In genomic region chr9:20909948-20910347, GRCm38 (mm10) we compare ENCODE assay signal across 23 mouse cellular contexts. TPM values are rescaled to one million over a fixed set of nuclear protein-coding genes. Genes with fewer than 3 reads are reported as not detected.
DNase-seq lines count a peak whose midpoint lies in the region; ATAC-seq and TF ChIP-seq lines count a peak whose summit lies in the region.
"Had no signal": no experiment of that assay in that cellular context is flagged by ENCODE, and none has a peak within 500 bp of the region (broad histone marks: within the 10 kb centered on the region; RNA-seq: fewer than 3 reads in every experiment).

No protein-coding gene starts in this region.

- H3K9me3 ChIP-seq in embryonic facial prominence, embryonic 13.5 days = no peaks in the 10 kb centered on the region
- H3K9me3 ChIP-seq in embryonic facial prominence, embryonic 10.5 days = no peaks in the 10 kb centered on the region
- H3K9me3 ChIP-seq in heart, embryonic 12.5 days (replicated peaks) = no peaks in the 10 kb centered on the region
- H3K9me3 ChIP-seq: liver, embryonic 13.5 days; midbrain, embryonic 12.5 days; neural tube, embryonic 15.5 days had no signal

- no peak for TF ChIP-seq EP300 in heart, adult 2 months (IDR thresholded peaks at IDR 0.05; ENCODE audit: insufficient read depth, low read depth, low read length)

- no peak for ATAC-seq in embryonic facial prominence, embryonic 13.5 days (ENCODE audit: insufficient number of reproducible peaks, insufficient read depth, low FRiP score, low TSS enrichment, low read depth)
- no peak for ATAC-seq in heart, embryonic 12.5 days (ENCODE audit: insufficient number of reproducible peaks, low FRiP score)
- ATAC-seq: forebrain, postnatal 0 days; inflammation-experienced regulatory T-cells, adult 6 months had no signal

- no peaks in the 10 kb centered on the region for H3K27me3 ChIP-seq in embryonic facial prominence, embryonic 13.5 days
- no peaks in the 10 kb centered on the region for H3K27me3 ChIP-seq in embryonic facial prominence, embryonic 10.5 days (replicated peaks; ENCODE audit: low read depth, poor library complexity, severe bottlenecking)
- no peaks in the 10 kb centered on the region for H3K27me3 ChIP-seq in heart, adult 2 months (ENCODE audit: control insufficient read depth, insufficient read depth, low read length)
- no peaks in the 10 kb centered on the region for H3K27me3 ChIP-seq in heart, embryonic 12.5 days (replicated peaks)
- H3K27me3 ChIP-seq: liver, embryonic 13.5 days; midbrain, embryonic 12.5 days; neural tube, embryonic 15.5 days had no signal

- peaks cover 99% of the 10 kb centered on the region for H3K36me3 ChIP-seq in embryonic facial prominence, embryonic 13.5 days
- H3K36me3 ChIP-seq in embryonic facial prominence, embryonic 10.5 days (replicated peaks) = peaks cover 100% of the 10 kb centered on the region
- H3K36me3 ChIP-seq in heart, adult 2 months (ENCODE audit: control insufficient read depth, insufficient read depth, low read length) = no peaks in the 10 kb centered on the region
- peaks cover 100% of the 10 kb centered on the region for H3K36me3 ChIP-seq in heart, embryonic 12.5 days

- 0 out of 2 replicates have a peak overlapping the region, but pooled peaks have one; percentile 21 for H3K9ac ChIP-seq in embryonic facial prominence, embryonic 13.5 days
- H3K9ac ChIP-seq in heart, adult 2 months (ENCODE audit: low read depth, low read length) = no peak overlapping the region
- no peak overlapping the region for H3K9ac ChIP-seq in heart, embryonic 12.5 days
- H3K9ac ChIP-seq: forebrain, postnatal 0 days; hindbrain, embryonic 14.5 days; liver, embryonic 13.5 days; lung, embryonic 14.5 days; midbrain, embryonic 12.5 days; neural tube, embryonic 15.5 days had no signal

- no peak overlapping the region for H3K4me2 ChIP-seq in embryonic facial prominence, embryonic 13.5 days
- H3K4me2 ChIP-seq in heart, embryonic 12.5 days = no peak overlapping the region
- H3K4me2 ChIP-seq: hindbrain, embryonic 14.5 days; liver, embryonic 13.5 days; lung, embryonic 14.5 days; midbrain, embryonic 12.5 days; neural tube, embryonic 15.5 days had no signal

- no peak for TF ChIP-seq POLR2A in heart, adult 2 months (IDR thresholded peaks at IDR 0.05; ENCODE audit: insufficient read depth, low read depth, low read length)

- TF ChIP-seq CTCF in heart, adult 2 months (IDR thresholded peaks at IDR 0.05) = no peak

- no peak overlapping the region for H3K4me3 ChIP-seq in embryonic facial prominence, embryonic 13.5 days
- no peak overlapping the region for H3K4me3 ChIP-seq in embryonic facial prominence, embryonic 10.5 days
- no peak overlapping the region for H3K4me3 ChIP-seq in heart, adult 2 months
- H3K4me3 ChIP-seq in heart, embryonic 12.5 days = no peak overlapping the region
- H3K4me3 ChIP-seq: liver, embryonic 13.5 days; midbrain, embryonic 12.5 days; neural tube, embryonic 15.5 days had no signal

- H3K4me1 ChIP-seq in embryonic facial prominence, embryonic 13.5 days = no peaks in the 10 kb centered on the region
- no peaks in the 10 kb centered on the region for H3K4me1 ChIP-seq in embryonic facial prominence, embryonic 10.5 days
- H3K4me1 ChIP-seq in heart, adult 2 months (ENCODE audit: control insufficient read depth, insufficient read depth, low read length) = no peaks in the 10 kb centered on the region
- no peaks in the 10 kb centered on the region for H3K4me1 ChIP-seq in heart, embryonic 12.5 days (replicated peaks)
- H3K4me1 ChIP-seq: liver, embryonic 13.5 days; midbrain, embryonic 12.5 days; neural tube, embryonic 15.5 days had no signal

- H3K79me2 ChIP-seq in heart, adult 2 months (replicated peaks; ENCODE audit: control insufficient read depth, insufficient read depth, low read length) = no peaks in the 10 kb centered on the region

- intact Hi-C loops in heart, adult 2 months (cut with DNase I) = no loop called here
- intact Hi-C loops in left cerebral cortex, postnatal 36 days (cut with DNase I) = no loop called here
- intact Hi-C loops in left cerebral cortex, postnatal 10 days (cut with DNase I) = no loop called here

- no peak for DNase-seq in embryonic facial prominence, embryonic 10.5 days (ENCODE audit: low spot score)
- DNase-seq in heart, adult 2 months = peak; percentile 38 to 57
- DNase-seq in left cerebral cortex, postnatal 36 days (ENCODE audit: low spot score in 2 of 2) = peak; percentile 34 to 36
- no peak for DNase-seq in left cerebral cortex, postnatal 10 days (ENCODE audit: extremely low spot score in 1 of 2, low spot score in 2 of 2)
- DNase-seq in MN1 (ENCODE audit: low spot score) = peak; percentile 54
- no peak for DNase-seq in spleen, postnatal 4 days (ENCODE audit: low spot score in 2 of 2)
- DNase-seq: adrenal gland, postnatal 14 days; cerebellum, adult 9-11 months; forebrain, postnatal 0 days; gastrocnemius, postnatal 14 days; kidney, adult 18-20 months; kidney, postnatal 4 days; liver, embryonic 13.5 days; lung, embryonic 14.5 days; right cerebral cortex, postnatal 14 days; spleen, adult 18-20 months; thymus, postnatal 25 days had no signal

- 91% methylated on average over 9 of the region's 9 CpGs for WGBS in embryonic facial prominence, embryonic 13.5 days
- WGBS in embryonic facial prominence, embryonic 10.5 days = 94% methylated on average over 9 of the region's 9 CpGs
- WGBS in heart, adult 2 months = 83% methylated on average over 9 of the region's 9 CpGs
- WGBS in heart, embryonic 12.5 days = 92% methylated on average over 9 of the region's 9 CpGs

- H3K27ac ChIP-seq in embryonic facial prominence, embryonic 13.5 days = no peak overlapping the region
- no peak overlapping the region for H3K27ac ChIP-seq in embryonic facial prominence, embryonic 10.5 days (replicated peaks)
- H3K27ac ChIP-seq in heart, adult 2 months = no peak overlapping the region
- no peak overlapping the region for H3K27ac ChIP-seq in heart, embryonic 12.5 days (ENCODE audit: poor library complexity, severe bottlenecking)
- H3K27ac ChIP-seq: hindbrain, embryonic 14.5 days; liver, embryonic 13.5 days; midbrain, embryonic 12.5 days; neural tube, embryonic 15.5 days had no signal

RNA-seq across cellular contexts. Expression of gene Eif3g, which starts 11.5 kb away (rescaled TPM):
- 292 and 343 TPM in 2 replicates for polyA plus RNA-seq in embryonic facial prominence, embryonic 13.5 days (2015; fragmentation: Nextera tagmentation; extraction: Ambion mirVana)
- polyA plus RNA-seq in embryonic facial prominence, embryonic 10.5 days (2016; fragmentation: Nextera tagmentation; extraction: Ambion mirVana) = 411 and 431 TPM in 2 replicates
- 100 to 1,000 TPM; 101 to 113 TPM for total RNA-seq in heart, adult 2 months (2021)
- polyA plus RNA-seq in heart, adult 2 months (2012; rRNA removed) = 69.6 and 69.9 TPM in 2 replicates
- polyA plus RNA-seq in heart, embryonic 12.5 days (2016; fragmentation: Nextera tagmentation; extraction: Ambion mirVana) = 215 and 236 TPM in 2 replicates
- 100 to 1,000 TPM; 120 to 124 TPM for total RNA-seq in left cerebral cortex, postnatal 36 days (2021)
- 100 to 1,000 TPM; 120 to 127 TPM for total RNA-seq in left cerebral cortex, postnatal 10 days (2021)

RNA-seq across cellular contexts. Expression of gene Ppan, which starts 22.0 kb away (rescaled TPM):
- polyA plus RNA-seq in embryonic facial prominence, embryonic 13.5 days (2015; fragmentation: Nextera tagmentation; extraction: Ambion mirVana) = 86.2 and 87.6 TPM in 2 replicates
- polyA plus RNA-seq in embryonic facial prominence, embryonic 10.5 days (2016; fragmentation: Nextera tagmentation; extraction: Ambion mirVana) = 99.2 and 100 TPM in 2 replicates
- total RNA-seq in heart, adult 2 months (2021) = 1 to 10 TPM; 5.9 to 6.7 TPM
- 11.9 and 18.8 TPM in 2 replicates for polyA plus RNA-seq in heart, adult 2 months (2012; rRNA removed)
- polyA plus RNA-seq in heart, embryonic 12.5 days (2016; fragmentation: Nextera tagmentation; extraction: Ambion mirVana) = 43.5 and 44.3 TPM in 2 replicates
- 10 to 100 TPM; 18.6 to 23.9 TPM for total RNA-seq in left cerebral cortex, postnatal 36 days (2021)
- 10 to 100 TPM; 27.8 to 30.0 TPM for total RNA-seq in left cerebral cortex, postnatal 10 days (2021)

RNA-seq across cellular contexts. Expression of gene Angptl6, which starts 30.4 kb away (rescaled TPM):
- 3.6 and 5.4 TPM in 2 replicates for polyA plus RNA-seq in embryonic facial prominence, embryonic 13.5 days (2015; fragmentation: Nextera tagmentation; extraction: Ambion mirVana)
- polyA plus RNA-seq in embryonic facial prominence, embryonic 10.5 days (2016; fragmentation: Nextera tagmentation; extraction: Ambion mirVana) = 3.2 and 3.3 TPM in 2 replicates
- total RNA-seq in heart, adult 2 months (2021) = 1 to 10 TPM; 3.9 to 4.0 TPM
- 4.0 and 5.4 TPM in 2 replicates for polyA plus RNA-seq in heart, adult 2 months (2012; rRNA removed)
- polyA plus RNA-seq in heart, embryonic 12.5 days (2016; fragmentation: Nextera tagmentation; extraction: Ambion mirVana) = 1.5 and 2.5 TPM in 2 replicates
- total RNA-seq in left cerebral cortex, postnatal 36 days (2021) = 10 to 100 TPM; 10.5 to 11.8 TPM
- 1 to 10 TPM; 8.8 to 9.7 TPM for total RNA-seq in left cerebral cortex, postnatal 10 days (2021)

RNA-seq across cellular contexts. Expression of gene A230050P20Rik, which starts 41.5 kb away (rescaled TPM):
- polyA plus RNA-seq in embryonic facial prominence, embryonic 13.5 days (2015; fragmentation: Nextera tagmentation; extraction: Ambion mirVana) = 7.5 and 9.1 TPM in 2 replicates
- polyA plus RNA-seq in embryonic facial prominence, embryonic 10.5 days (2016; fragmentation: Nextera tagmentation; extraction: Ambion mirVana) = 1.1 and 2.2 TPM in 2 replicates
- 1 to 10 TPM; 3.9 to 4.3 TPM for total RNA-seq in heart, adult 2 months (2021)
- 16.4 and 21.2 TPM in 2 replicates for polyA plus RNA-seq in heart, adult 2 months (2012; rRNA removed)
- 6.5 and 7.1 TPM in 2 replicates for polyA plus RNA-seq in heart, embryonic 12.5 days (2016; fragmentation: Nextera tagmentation; extraction: Ambion mirVana)
- total RNA-seq in left cerebral cortex, postnatal 36 days (2021) = 10 to 100 TPM; 65.7 to 90.2 TPM
- total RNA-seq in left cerebral cortex, postnatal 10 days (2021) = 10 to 100 TPM; 48.8 to 50.5 TPM

RNA-seq across cellular contexts. Expression of gene Dnmt1, which starts 49.7 kb away (rescaled TPM):
- polyA plus RNA-seq in embryonic facial prominence, embryonic 13.5 days (2015; fragmentation: Nextera tagmentation; extraction: Ambion mirVana) = 102 and 109 TPM in 2 replicates
- 168 and 176 TPM in 2 replicates for polyA plus RNA-seq in embryonic facial prominence, embryonic 10.5 days (2016; fragmentation: Nextera tagmentation; extraction: Ambion mirVana)
- total RNA-seq in heart, adult 2 months (2021) = 10 to 100 TPM; 11.1 to 11.6 TPM
- 9.1 and 11.7 TPM in 2 replicates for polyA plus RNA-seq in heart, adult 2 months (2012; rRNA removed)
- 86.6 and 86.8 TPM in 2 replicates for polyA plus RNA-seq in heart, embryonic 12.5 days (2016; fragmentation: Nextera tagmentation; extraction: Ambion mirVana)
- 10 to 100 TPM; 40.1 to 43.0 TPM for total RNA-seq in left cerebral cortex, postnatal 36 days (2021)
- total RNA-seq in left cerebral cortex, postnatal 10 days (2021) = 10 to 100 TPM; 51.1 to 54.7 TPM

Comparison
In these comparisons a context has a peak if more than half of its experiments do, and no peak if none do; other contexts are left out.
1. DNase-seq: peak in heart, adult 2 months (2 of 2), left cerebral cortex, postnatal 36 days (2 of 2) and MN1 (single experiment); none in embryonic facial prominence, embryonic 10.5 days (single experiment), left cerebral cortex, postnatal 10 days (0 of 2) and spleen, postnatal 4 days (0 of 2).